Mouse (Mus musculus): ENCODE measurements at regions not wholly inside any gene's neighbourhood (a gene's known extent, or its start where the extent isn't known, plus 50 kb on each side); places are given as distances from the start of the nearest gene placed in this dataset.

DNA sequence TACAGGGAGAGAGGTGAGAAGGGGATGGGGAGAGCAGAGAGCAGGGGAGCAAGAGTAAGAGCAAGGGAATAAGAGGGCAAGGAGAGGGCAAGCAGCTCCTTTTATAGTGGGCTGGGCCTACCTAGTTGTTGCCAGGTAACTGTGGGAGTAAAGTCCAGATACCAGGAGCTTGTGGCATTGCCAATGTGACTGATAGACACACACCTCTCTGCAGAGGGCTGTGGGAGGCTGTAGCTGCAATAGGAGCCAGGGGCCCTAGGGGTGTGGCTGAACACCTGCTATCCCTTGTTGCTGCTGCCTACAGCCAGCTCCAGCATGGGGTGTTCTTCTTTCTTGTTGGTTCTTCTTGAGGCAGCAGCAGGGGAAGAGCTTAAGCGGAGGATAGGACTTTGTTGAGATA, 266.8 kb upstream of the Defb41 start:
- Histone ChIP-seq H3K27me3 (ENCODE audit: control insufficient read depth, insufficient read depth, low read length) (no peaks in the 10 kb centered on the region), H3K27ac (no peak overlapping the region), H3K4me3 (no peak overlapping the region), H3K4me1 (ENCODE audit: control insufficient read depth, insufficient read depth, low read length) (no peaks in the 10 kb centered on the region), H3K79me2 (replicated peaks; ENCODE audit: control insufficient read depth, insufficient read depth, low read length) (no peaks in the 10 kb centered on the region), H3K36me3 (ENCODE audit: control insufficient read depth, insufficient read depth, low read length) (no peaks in the 10 kb centered on the region), H3K9ac (ENCODE audit: low read depth, low read length) (no peak overlapping the region)
- intact Hi-C loops (cut with DNase I), result no loop called here
- TF ChIP-seq EP300 (IDR thresholded peaks at IDR 0.05; ENCODE audit: insufficient read depth, low read depth, low read length), result no peak
- no peak for TF ChIP-seq POLR2A (IDR thresholded peaks at IDR 0.05; ENCODE audit: insufficient read depth, low read depth, low read length)
- no peak for TF ChIP-seq CTCF (IDR thresholded peaks at IDR 0.05)
- no peak for DNase-seq
- WGBS, result 94% methylated on average over 1 of the region's 1 CpGs

DNA sequence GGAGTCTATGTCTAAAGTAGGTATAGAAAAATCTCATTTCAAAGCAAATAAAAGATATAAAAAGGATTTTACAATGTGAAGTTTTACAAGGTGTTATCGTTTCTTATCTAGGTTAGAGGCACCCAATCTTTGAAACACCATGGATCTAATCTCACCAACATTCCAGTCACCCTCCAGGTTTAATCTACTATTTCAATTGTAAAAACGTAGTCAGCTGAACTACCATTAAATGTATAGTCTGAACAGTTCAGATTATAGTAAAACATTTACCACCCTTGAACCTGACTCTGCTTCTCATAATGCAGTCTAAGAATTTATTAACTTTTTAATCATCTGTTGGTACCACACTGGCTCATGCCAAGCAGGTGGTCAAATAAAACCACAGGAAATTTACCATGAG, 259.5 kb upstream of the Defb41 start:
- WGBS, result 59% methylated on average over 2 of the region's 2 CpGs
- intact Hi-C loops (cut with DNase I), result no loop called here

GRCm38 (mm10) chr1:18522902-18523301, 258.0 kb upstream of the Defb41 start:
- Histone ChIP-seq H3K36me3 (ENCODE audit: control insufficient read depth, insufficient read depth, low read length) (no peaks in the 10 kb centered on the region), H3K79me2 (replicated peaks; ENCODE audit: control insufficient read depth, insufficient read depth, low read length) (no peaks in the 10 kb centered on the region), H3K4me1 (ENCODE audit: control insufficient read depth, insufficient read depth, low read length) (no peaks in the 10 kb centered on the region), H3K9ac (ENCODE audit: low read depth, low read length) (no peak overlapping the region), H3K4me3 (no peak overlapping the region), H3K27me3 (ENCODE audit: control insufficient read depth, insufficient read depth, low read length) (no peaks in the 10 kb centered on the region), H3K27ac (no peak overlapping the region)
- WGBS, result 44% methylated on average over 2 of the region's 2 CpGs
- DNase-seq, result no peak
- TF ChIP-seq EP300 (IDR thresholded peaks at IDR 0.05; ENCODE audit: insufficient read depth, low read depth, low read length) (no peak), POLR2A (IDR thresholded peaks at IDR 0.05; ENCODE audit: insufficient read depth, low read depth, low read length) (no peak), CTCF (IDR thresholded peaks at IDR 0.05) (no peak)
- intact Hi-C loops (cut with DNase I), result no loop called here

More for the DNA sequence above, 259.5 kb upstream of the Defb41 start:
- H3K9ac ChIP-seq (ENCODE audit: low read depth, low read length), result no peak overlapping the region
- no peak for DNase-seq
- no peak for TF ChIP-seq POLR2A (IDR thresholded peaks at IDR 0.05; ENCODE audit: insufficient read depth, low read depth, low read length)
- no peak for TF ChIP-seq CTCF (IDR thresholded peaks at IDR 0.05)
- TF ChIP-seq EP300 (IDR thresholded peaks at IDR 0.05; ENCODE audit: insufficient read depth, low read depth, low read length), result no peak
- H3K4me3 ChIP-seq, result no peak overlapping the region
- no peaks in the 10 kb centered on the region for H3K36me3 ChIP-seq (ENCODE audit: control insufficient read depth, insufficient read depth, low read length)
- H3K27ac ChIP-seq, result no peak overlapping the region
- no peaks in the 10 kb centered on the region for H3K79me2 ChIP-seq (replicated peaks; ENCODE audit: control insufficient read depth, insufficient read depth, low read length)
- H3K4me1 ChIP-seq (ENCODE audit: control insufficient read depth, insufficient read depth, low read length), result no peaks in the 10 kb centered on the region
- no peaks in the 10 kb centered on the region for H3K27me3 ChIP-seq (ENCODE audit: control insufficient read depth, insufficient read depth, low read length)

- no peaks in the 10 kb centered on the region for H3K27me3 ChIP-seq (ENCODE audit: control insufficient read depth, insufficient read depth, low read length)
- no peak overlapping the region for H3K9ac ChIP-seq (ENCODE audit: low read depth, low read length)
- no peak for DNase-seq
- no peaks in the 10 kb centered on the region for H3K36me3 ChIP-seq (ENCODE audit: control insufficient read depth, insufficient read depth, low read length)
- H3K79me2 ChIP-seq (replicated peaks; ENCODE audit: control insufficient read depth, insufficient read depth, low read length), result no peaks in the 10 kb centered on the region
- no peak for TF ChIP-seq POLR2A (IDR thresholded peaks at IDR 0.05; ENCODE audit: insufficient read depth, low read depth, low read length)
- no peak overlapping the region for H3K4me3 ChIP-seq
- no peaks in the 10 kb centered on the region for H3K4me1 ChIP-seq (ENCODE audit: control insufficient read depth, insufficient read depth, low read length)
- intact Hi-C loops (cut with DNase I), result no loop called here
- WGBS, result 81% methylated on average over 3 of the region's 3 CpGs
- no peak overlapping the region for H3K27ac ChIP-seq
Observed at GRCm38 (mm10) chr1:18512764-18513163, 247.8 kb upstream of the Defb41 start.

DNA sequence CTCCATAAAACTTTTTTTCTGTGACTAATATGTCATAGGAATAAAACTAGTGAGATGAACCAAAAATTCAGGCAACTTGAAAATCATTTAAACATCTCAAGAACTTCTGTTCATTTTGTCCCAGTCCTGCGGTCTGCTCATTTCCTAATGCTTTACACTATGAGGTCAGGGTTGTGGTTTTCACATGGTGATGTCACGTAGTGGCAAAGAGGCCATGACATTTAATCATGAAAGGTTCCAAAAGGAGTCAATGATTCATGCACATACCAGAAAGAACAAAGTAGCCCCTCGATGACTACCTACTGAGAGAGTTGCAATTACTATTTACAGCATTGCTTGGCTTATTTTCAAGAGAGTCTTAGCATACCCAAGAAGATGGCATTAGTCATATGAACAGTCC, 233.6 kb upstream of the Defb41 start:
- H3K27ac ChIP-seq, result no peak overlapping the region
- H3K4me1 ChIP-seq (ENCODE audit: control insufficient read depth, insufficient read depth, low read length), result no peaks in the 10 kb centered on the region
- H3K9ac ChIP-seq (ENCODE audit: low read depth, low read length), result no peak overlapping the region
- TF ChIP-seq POLR2A (IDR thresholded peaks at IDR 0.05; ENCODE audit: insufficient read depth, low read depth, low read length) (no peak), CTCF (IDR thresholded peaks at IDR 0.05) (no peak), EP300 (IDR thresholded peaks at IDR 0.05; ENCODE audit: insufficient read depth, low read depth, low read length) (no peak)
- H3K36me3 ChIP-seq (ENCODE audit: control insufficient read depth, insufficient read depth, low read length), result no peaks in the 10 kb centered on the region
- WGBS, result 65% methylated on average over 3 of the region's 3 CpGs
- H3K79me2 ChIP-seq (replicated peaks; ENCODE audit: control insufficient read depth, insufficient read depth, low read length), result no peaks in the 10 kb centered on the region
- no peak for DNase-seq
- no peak overlapping the region for H3K4me3 ChIP-seq
- H3K27me3 ChIP-seq (ENCODE audit: control insufficient read depth, insufficient read depth, low read length), result no peaks in the 10 kb centered on the region
- intact Hi-C loops (cut with DNase I), result no loop called here

GRCm38 (mm10) chr1:18468496-18468895, 203.6 kb upstream of the Defb41 start:
- DNase-seq, result no peak
- Histone ChIP-seq H3K9ac (ENCODE audit: low read depth, low read length) (no peak overlapping the region), H3K27me3 (ENCODE audit: control insufficient read depth, insufficient read depth, low read length) (no peaks in the 10 kb centered on the region), H3K79me2 (replicated peaks; ENCODE audit: control insufficient read depth, insufficient read depth, low read length) (no peaks in the 10 kb centered on the region), H3K4me3 (no peak overlapping the region), H3K4me1 (ENCODE audit: control insufficient read depth, insufficient read depth, low read length) (no peaks in the 10 kb centered on the region), H3K27ac (no peak overlapping the region), H3K36me3 (ENCODE audit: control insufficient read depth, insufficient read depth, low read length) (no peaks in the 10 kb centered on the region)
- intact Hi-C loops (cut with DNase I), result no loop called here
- TF ChIP-seq CTCF (IDR thresholded peaks at IDR 0.05) (no peak), POLR2A (IDR thresholded peaks at IDR 0.05; ENCODE audit: insufficient read depth, low read depth, low read length) (no peak), EP300 (IDR thresholded peaks at IDR 0.05; ENCODE audit: insufficient read depth, low read depth, low read length) (no peak)
- WGBS, result 75% methylated on average over 2 of the region's 2 CpGs

Data from heart, adult 2 months (tissue).